Mouse (Mus musculus) heart, embryonic 12.5 days (tissue): ENCODE measurements at regions not wholly inside any gene's neighbourhood (a gene's known extent, or its start where the extent isn't known, plus 50 kb on each side); places are given as distances from the start of the nearest gene placed in this dataset.

Experiments
- ATAC-seq: fragments of 200-750 bp; cut with Nextera tagmentation; 2 replicates; pipeline ENCODE4 v1.8.0; 2017; ENCODE audit warnings: moderate TSS enrichment, moderate library complexity; ENCODE audit not compliant: insufficient number of reproducible peaks, low FRiP score
- H3K27ac ChIP-seq: fragments of 300-500 bp; sonication (generic); 2 replicates; pipeline ENCODE4 v1.5.1; 2016; ENCODE audit warnings: mild to moderate bottlenecking, moderate library complexity; ENCODE audit not compliant: poor library complexity, severe bottlenecking
- H3K27me3 ChIP-seq: fragments of 300-500 bp; sonication (generic); replicated peaks from 2 replicates; pipeline ENCODE4 v1.6.1; 2016; ENCODE audit warnings: mild to moderate bottlenecking, moderate library complexity
- H3K36me3 ChIP-seq: fragments of 300-500 bp; sonication (generic); 2 replicates; pipeline ENCODE4 v1.6.1; 2016; ENCODE audit warnings: mild to moderate bottlenecking, moderate library complexity
- H3K4me1 ChIP-seq: fragments of 300-500 bp; sonication (generic); replicated peaks from 2 replicates; pipeline ENCODE4 v1.6.1; 2016; ENCODE audit warnings: mild to moderate bottlenecking
- H3K4me2 ChIP-seq: fragments of 300-500 bp; sonication (generic); 2 replicates; pipeline ENCODE4 v1.6.1; 2016; ENCODE audit warnings: mild to moderate bottlenecking, moderate library complexity
- H3K4me3 ChIP-seq: fragments of 300-500 bp; sonication (generic); 2 replicates; pipeline ENCODE4 v1.5.1; 2016; ENCODE audit warnings: mild to moderate bottlenecking
- H3K9ac ChIP-seq: fragments of 300-500 bp; sonication (generic); 2 replicates; pipeline ENCODE4 v1.6.1; 2016; ENCODE audit warnings: mild to moderate bottlenecking, moderate library complexity
- H3K9me3 ChIP-seq: fragments of 300-500 bp; sonication (generic); replicated peaks from 2 replicates; pipeline ENCODE4 v1.6.1; 2016; ENCODE audit warnings: mild to moderate bottlenecking, moderate library complexity
- WGBS: fragments of 180-500 bp; shearing (Covaris S2); methylation state at CpG from one replicate; pipeline ENCODE4 v1.1.7; 2016; 5-methylcytosine and 5-hydroxymethylcytosine counted together

- ATAC-seq, result no peak
- no peak overlapping the region for H3K9ac ChIP-seq
- H3K36me3 ChIP-seq, result no peaks in the 10 kb centered on the region
- H3K4me1 ChIP-seq, result peaks cover 13% of the 10 kb centered on the region
- 34% methylated on average over 14 of the region's 14 CpGs for WGBS
- peaks cover 11% of the 10 kb centered on the region for H3K27me3 ChIP-seq
- H3K4me3 ChIP-seq, result 0 out of 2 replicates have a peak overlapping the region, but pooled peaks have one; percentile 12
- peak overlapping the region; percentile 29 for H3K4me2 ChIP-seq
- no peaks in the 10 kb centered on the region for H3K9me3 ChIP-seq
- no peak overlapping the region for H3K27ac ChIP-seq
Measured at GRCm38 (mm10) chr12:69485652-69486651, 96.9 kb downstream of the Vcpkmt start.

DNA sequence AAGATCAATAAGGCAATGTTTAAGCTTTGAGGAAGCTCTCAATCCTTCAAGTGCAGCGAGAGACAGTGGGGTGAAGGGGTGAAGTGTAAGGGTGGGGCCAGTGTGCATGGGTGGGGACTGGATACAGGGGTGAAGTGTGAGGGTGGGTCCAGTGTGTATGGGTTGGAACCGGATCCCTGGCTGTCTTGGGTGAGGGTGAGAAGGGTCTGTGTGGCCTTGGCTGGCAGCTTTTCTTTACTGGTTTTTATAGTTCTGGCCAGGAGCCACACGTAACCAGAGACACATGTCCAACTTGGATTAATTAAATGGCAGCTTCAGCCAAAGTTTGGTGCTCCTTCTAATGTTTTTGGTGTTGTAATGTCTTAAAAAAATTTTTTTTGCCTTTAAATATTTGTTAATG is 101.4 kb downstream of the Vcpkmt start:
- Histone ChIP-seq H3K9me3 (no peaks in the 10 kb centered on the region), H3K27me3 (no peaks in the 10 kb centered on the region), H3K9ac (no peak overlapping the region), H3K27ac (no peak overlapping the region), H3K4me1 (peaks cover 18% of the 10 kb centered on the region), H3K4me2 (no peak overlapping the region), H3K36me3 (no peaks in the 10 kb centered on the region), H3K4me3 (no peak overlapping the region)
- no peak for ATAC-seq
- WGBS, result 81% methylated on average over 3 of the region's 3 CpGs

DNA sequence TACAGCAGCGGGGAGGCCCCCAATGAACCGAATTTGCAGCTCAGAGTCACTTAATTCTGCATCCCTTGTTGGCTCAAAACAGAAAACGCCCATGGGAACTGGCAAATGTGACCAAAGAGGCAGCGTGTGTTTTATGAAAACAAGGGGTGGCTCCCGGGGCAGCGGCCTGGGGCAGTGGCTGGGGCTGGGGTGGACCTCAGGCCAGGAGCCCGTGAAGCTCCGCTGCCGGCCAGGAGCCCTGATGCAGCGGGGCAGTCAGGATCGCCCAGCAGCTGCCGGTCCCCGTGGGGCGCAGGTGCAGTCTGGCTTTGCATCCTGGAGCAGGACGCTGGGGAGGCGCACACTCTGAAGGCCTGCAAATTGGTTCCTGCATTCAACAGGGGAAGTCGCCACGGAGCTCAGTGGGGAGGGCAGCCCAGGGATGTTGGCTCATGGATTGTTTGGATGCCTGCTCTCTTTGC is 104.4 kb upstream of the Gm9887 start:
- Histone ChIP-seq H3K36me3 (no peaks in the 10 kb centered on the region), H3K9ac (peak overlapping the region; percentile 52), H3K4me3 (no peak overlapping the region)

DNA sequence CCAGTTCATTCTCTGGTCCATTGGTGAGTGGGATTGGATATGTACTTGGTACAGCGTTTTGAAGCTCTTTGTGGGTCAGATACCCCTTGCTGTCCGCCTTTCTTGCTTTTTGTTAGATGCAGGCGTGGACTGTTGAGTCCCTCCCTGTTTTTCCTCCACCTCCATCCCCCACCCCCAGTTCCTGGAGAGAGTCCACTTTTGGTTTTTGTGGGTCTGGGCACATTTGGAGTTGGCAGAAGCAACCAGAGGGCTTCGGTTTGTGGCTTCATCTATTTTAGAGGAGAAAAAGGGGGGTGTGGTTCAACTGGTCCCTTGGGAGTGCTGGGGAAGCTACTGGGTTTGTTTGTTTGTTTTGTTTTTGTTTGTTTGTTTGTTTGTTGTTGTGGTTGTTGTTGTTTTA is 103.9 kb upstream of the Gm9887 start:
- Histone ChIP-seq H3K36me3 (no peaks in the 10 kb centered on the region), H3K27ac (no peak overlapping the region), H3K9ac (no peak overlapping the region), H3K27me3 (no peaks in the 10 kb centered on the region), H3K4me3 (no peak overlapping the region), H3K4me2 (no peak overlapping the region), H3K9me3 (no peaks in the 10 kb centered on the region), H3K4me1 (peaks cover 22% of the 10 kb centered on the region)
- ATAC-seq, result no peak
- WGBS, result 79% methylated on average over 4 of the region's 4 CpGs

More for the DNA sequence above, 104.4 kb upstream of the Gm9887 start:
- Histone ChIP-seq H3K27ac (no peak overlapping the region), H3K27me3 (no peaks in the 10 kb centered on the region), H3K4me1 (peaks cover 22% of the 10 kb centered on the region), H3K9me3 (no peaks in the 10 kb centered on the region), H3K4me2 (peak overlapping the region; percentile 56)
- 16% methylated on average over 18 of the region's 18 CpGs for WGBS
- ATAC-seq, result peak; percentile 33; the same call in 1 of the 2 replicates

- H3K36me3 ChIP-seq, result no peaks in the 10 kb centered on the region
- H3K9me3 ChIP-seq, result no peaks in the 10 kb centered on the region
- 64% methylated on average over 17 of the region's 17 CpGs for WGBS
- no peak overlapping the region for H3K4me3 ChIP-seq
- no peak overlapping the region for H3K4me2 ChIP-seq
- H3K9ac ChIP-seq, result no peak overlapping the region
- no peaks in the 10 kb centered on the region for H3K27me3 ChIP-seq
- peaks cover 22% of the 10 kb centered on the region for H3K4me1 ChIP-seq
- no peak for ATAC-seq
- no peak overlapping the region for H3K27ac ChIP-seq
Measured at GRCm38 (mm10) chr12:69474916-69475661, 102.8 kb upstream of the Gm9887 start.

- Histone ChIP-seq H3K4me3 (no peak overlapping the region), H3K4me2 (no peak overlapping the region), H3K36me3 (no peaks in the 10 kb centered on the region), H3K4me1 (peaks cover 22% of the 10 kb centered on the region), H3K9me3 (no peaks in the 10 kb centered on the region), H3K27ac (no peak overlapping the region), H3K9ac (no peak overlapping the region), H3K27me3 (no peaks in the 10 kb centered on the region)
- 57% methylated on average over 14 of the region's 14 CpGs for WGBS
- ATAC-seq, result no peak
Measured at GRCm38 (mm10) chr12:69474141-69474915, 102.1 kb upstream of the Gm9887 start.

- Histone ChIP-seq H3K9me3 (no peaks in the 10 kb centered on the region), H3K4me2 (no peak overlapping the region), H3K27ac (no peak overlapping the region), H3K4me1 (peaks cover 22% of the 10 kb centered on the region), H3K27me3 (no peaks in the 10 kb centered on the region), H3K36me3 (no peaks in the 10 kb centered on the region), H3K4me3 (no peak overlapping the region), H3K9ac (no peak overlapping the region)
- WGBS, result 79% methylated on average over 13 of the region's 13 CpGs
- ATAC-seq, result no peak
Measured at GRCm38 (mm10) chr12:69473379-69474057, 101.3 kb upstream of the Gm9887 start.

GRCm38 (mm10) chr12:69472912-69473311 is 100.7 kb upstream of the Gm9887 start:
- Histone ChIP-seq H3K27me3 (no peaks in the 10 kb centered on the region), H3K36me3 (no peaks in the 10 kb centered on the region), H3K27ac (no peak overlapping the region), H3K4me3 (no peak overlapping the region), H3K9ac (no peak overlapping the region), H3K9me3 (no peaks in the 10 kb centered on the region), H3K4me2 (no peak overlapping the region), H3K4me1 (peaks cover 22% of the 10 kb centered on the region)
- ATAC-seq, result no peak
- 92% methylated on average over 9 of the region's 9 CpGs for WGBS

GRCm38 (mm10) chr12:69471876-69472275 is 99.6 kb upstream of the Gm9887 start:
- Histone ChIP-seq H3K27ac (no peak overlapping the region), H3K27me3 (no peaks in the 10 kb centered on the region), H3K4me3 (no peak overlapping the region), H3K36me3 (no peaks in the 10 kb centered on the region), H3K9ac (no peak overlapping the region), H3K9me3 (no peaks in the 10 kb centered on the region), H3K4me2 (no peak overlapping the region), H3K4me1 (peaks cover 26% of the 10 kb centered on the region)
- no peak for ATAC-seq
- WGBS, result 47% methylated on average over 5 of the region's 5 CpGs

DNA sequence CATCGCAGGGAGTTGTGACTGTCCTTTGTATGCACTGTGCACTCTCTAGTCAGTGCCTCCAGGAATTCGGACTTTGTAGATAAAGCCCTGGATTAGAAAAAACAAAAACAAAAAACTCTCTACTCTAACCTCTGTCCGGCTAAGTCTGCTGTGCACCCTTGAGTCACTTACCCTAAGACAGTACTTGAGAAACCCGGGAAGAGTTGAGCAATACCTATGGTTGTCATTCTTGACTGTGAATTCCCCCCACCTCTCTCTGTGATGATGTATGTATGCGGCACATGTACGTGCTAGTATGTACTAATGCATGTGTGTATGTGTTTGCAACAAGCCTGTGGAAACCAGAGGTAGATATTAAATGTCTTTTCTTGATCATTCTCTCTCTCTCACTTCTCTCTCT is 96.7 kb upstream of the Gm9887 start:
- no peaks in the 10 kb centered on the region for H3K27me3 ChIP-seq
- H3K4me1 ChIP-seq, result peaks cover 19% of the 10 kb centered on the region
- ATAC-seq, result no peak
- no peaks in the 10 kb centered on the region for H3K9me3 ChIP-seq
- no peak overlapping the region for H3K9ac ChIP-seq
- H3K36me3 ChIP-seq, result no peaks in the 10 kb centered on the region
- H3K4me3 ChIP-seq, result no peak overlapping the region
- 63% methylated on average over 6 of the region's 6 CpGs for WGBS
- no peak overlapping the region for H3K4me2 ChIP-seq
- no peak overlapping the region for H3K27ac ChIP-seq
